Mouse (Mus musculus) lung, postnatal 0 days (tissue): ENCODE data around the gene Srcin1. TPM values are rescaled to one million over a fixed set of nuclear protein-coding genes. Genes with fewer than 3 reads are reported as not detected.

Experiments used
- ATAC-seq: fragments of 200-750 bp; cut with Nextera tagmentation; 2 replicates; pipeline ENCODE4 v1.8.0; 2017; ENCODE audit warnings: moderate library complexity
- DNase-seq: peaks from one replicate; pipeline ENCODE4 v3.0.0-alpha.2; 2016; ENCODE audit warnings: low spot score
- H3K27ac ChIP-seq: fragments of 300-500 bp; sonication (generic); 2 replicates; pipeline ENCODE4 v1.5.1; 2014; ENCODE audit warnings: antibody characterized with exemption, mild to moderate bottlenecking, low read length, mixed read lengths
- H3K27me3 ChIP-seq: fragments of 300-500 bp; sonication (generic); replicated peaks from 2 replicates; pipeline ENCODE4 v1.6.1; 2014; ENCODE audit warnings: low read length, mixed read lengths; ENCODE audit not compliant: insufficient read depth
- H3K36me3 ChIP-seq: fragments of 300-500 bp; sonication (generic); 2 replicates; pipeline ENCODE4 v1.6.1; 2014; ENCODE audit warnings: low read length, mixed read lengths; ENCODE audit not compliant: insufficient read depth
- H3K4me1 ChIP-seq: fragments of 300-500 bp; sonication (generic); 2 replicates; pipeline ENCODE4 v1.6.1; 2014; ENCODE audit warnings: antibody characterized with exemption, low read depth, low read length, mixed read lengths; ENCODE audit not compliant: insufficient read depth
- H3K4me2 ChIP-seq: fragments of 300-500 bp; sonication (generic); replicated peaks from 2 replicates; pipeline ENCODE4 v1.6.1; 2014; ENCODE audit warnings: low read depth, mild to moderate bottlenecking, low read length, moderate library complexity, mixed read lengths
- H3K4me3 ChIP-seq: fragments of 300-500 bp; sonication (generic); 2 replicates; pipeline ENCODE4 v1.5.1; 2014; ENCODE audit warnings: low read depth, low read length
- H3K9ac ChIP-seq: fragments of 300-500 bp; sonication (generic); replicated peaks from 2 replicates; pipeline ENCODE4 v1.6.1; 2014; ENCODE audit warnings: low read depth, mild to moderate bottlenecking
- H3K9me3 ChIP-seq: fragments of 300-500 bp; sonication (generic); 2 replicates; pipeline ENCODE4 v1.6.1; 2016; ENCODE audit warnings: low read length, mixed read lengths
- CTCF ChIP-seq: IDR thresholded peaks from 2 replicates; pipeline ENCODE4 v1.5.1; 2016; ENCODE audit warnings: antibody characterized with exemption, mild to moderate bottlenecking
- EP300 ChIP-seq: IDR thresholded peaks from 2 replicates; pipeline ENCODE4 v1.6.1; 2016; ENCODE audit warnings: antibody characterized with exemption, mild to moderate bottlenecking, control low read depth
- WGBS: fragments of 180-500 bp; shearing (Covaris S2); extraction: QIAGEN DNeasy Blood & Tissue Kit; methylation state at CpG from one replicate; pipeline ENCODE4 v1.1.7; 2014; 5-methylcytosine and 5-hydroxymethylcytosine counted together
- polyA plus RNA-seq: library from polyadenylated mRNA; unstranded; fragments of >200 nt; fragmentation: Nextera tagmentation; extraction: Ambion mirVana; gene quantifications from 2 replicates; pipeline ENCODE4 v1.2.1, GENCODE M21; 2015

Srcin1 gene
- polyA plus RNA-seq, 1 experiment from 2014 or later: 0.36 TPM

DNA sequence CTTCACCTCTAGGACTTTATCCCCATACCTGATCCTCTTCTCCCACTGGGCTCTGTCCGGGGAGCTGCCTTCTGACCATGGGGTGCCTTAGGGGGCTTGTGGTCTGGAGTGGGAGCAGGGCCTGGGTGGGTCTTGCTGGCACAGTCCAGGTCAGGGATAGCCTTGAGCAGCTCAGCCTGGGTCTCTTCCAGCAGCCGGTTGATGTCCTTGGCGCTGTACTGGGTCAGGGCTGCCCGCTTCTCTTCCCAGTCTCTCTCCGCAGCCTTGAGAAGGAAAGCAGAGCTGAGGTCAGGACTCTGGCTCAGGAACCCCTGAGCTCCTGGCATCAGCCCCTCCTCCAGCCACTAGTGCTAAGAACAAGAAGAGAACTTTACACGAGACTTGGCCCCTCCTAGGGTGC lies 50.7 kb downstream of the Srcin1 start:
- no peaks in the 10 kb centered on the region for H3K4me1 ChIP-seq
- H3K4me3 ChIP-seq: no peak overlapping the region
- ATAC-seq (no peak), DNase-seq (no peak)
- no peaks in the 10 kb centered on the region for H3K27me3 ChIP-seq
- H3K9me3 ChIP-seq: no peaks in the 10 kb centered on the region
- TF ChIP-seq EP300: no peak
- TF ChIP-seq CTCF: no peak
- no peak overlapping the region for H3K27ac ChIP-seq
- no peaks in the 10 kb centered on the region for H3K36me3 ChIP-seq
- no peak overlapping the region for H3K4me2 ChIP-seq
- WGBS: 86% methylated on average over 6 of the region's 6 CpGs
- no peak overlapping the region for H3K9ac ChIP-seq

DNA sequence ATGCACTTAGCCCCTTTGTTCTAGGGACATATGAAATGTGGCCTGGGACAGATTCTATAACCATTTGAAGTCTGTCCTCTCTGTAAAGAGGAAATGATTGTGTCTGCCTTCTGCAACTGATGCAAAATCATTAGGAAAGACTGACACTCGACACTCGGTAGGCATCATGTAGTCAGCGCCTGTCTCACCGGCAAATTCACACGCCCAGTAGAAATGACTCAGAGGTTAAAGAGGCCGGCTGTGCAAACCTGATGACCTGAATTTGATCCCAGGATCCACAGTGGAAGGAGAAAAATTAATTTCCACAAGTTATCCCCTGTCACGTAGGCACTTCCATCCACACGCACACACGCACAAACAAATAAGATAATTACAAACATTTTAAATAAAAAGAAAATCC lies 51.7 kb downstream of the Srcin1 start:
- DNase-seq (peak; percentile 17), ATAC-seq (no peak)
- 33% methylated on average over 9 of the region's 9 CpGs for WGBS

GRCm38 (mm10) chr11:97523827-97524261 lies 52.1 kb downstream of the Srcin1 start:
- no peak overlapping the region for H3K4me2 ChIP-seq
- H3K9me3 ChIP-seq: no peaks in the 10 kb centered on the region
- 6% methylated on average over 1 of the region's 1 CpGs for WGBS
- no peaks in the 10 kb centered on the region for H3K4me1 ChIP-seq
- H3K36me3 ChIP-seq: no peaks in the 10 kb centered on the region
- peak; percentile 50 for DNase-seq
- H3K4me3 ChIP-seq: no peak overlapping the region
- peak; percentile 66 for ATAC-seq
- H3K9ac ChIP-seq: no peak overlapping the region
- no peak overlapping the region for H3K27ac ChIP-seq
- H3K27me3 ChIP-seq: no peaks in the 10 kb centered on the region
- no peak for TF ChIP-seq CTCF
- no peak for TF ChIP-seq EP300

More for the DNA sequence above, 51.7 kb downstream of the Srcin1 start:
- no peaks in the 10 kb centered on the region for H3K4me1 ChIP-seq
- no peak overlapping the region for H3K4me2 ChIP-seq
- no peak overlapping the region for H3K27ac ChIP-seq
- H3K9ac ChIP-seq: no peak overlapping the region
- H3K27me3 ChIP-seq: no peaks in the 10 kb centered on the region
- TF ChIP-seq EP300: no peak
- no peak for TF ChIP-seq CTCF
- H3K9me3 ChIP-seq: no peaks in the 10 kb centered on the region
- H3K4me3 ChIP-seq: no peak overlapping the region
- H3K36me3 ChIP-seq: no peaks in the 10 kb centered on the region

DNA sequence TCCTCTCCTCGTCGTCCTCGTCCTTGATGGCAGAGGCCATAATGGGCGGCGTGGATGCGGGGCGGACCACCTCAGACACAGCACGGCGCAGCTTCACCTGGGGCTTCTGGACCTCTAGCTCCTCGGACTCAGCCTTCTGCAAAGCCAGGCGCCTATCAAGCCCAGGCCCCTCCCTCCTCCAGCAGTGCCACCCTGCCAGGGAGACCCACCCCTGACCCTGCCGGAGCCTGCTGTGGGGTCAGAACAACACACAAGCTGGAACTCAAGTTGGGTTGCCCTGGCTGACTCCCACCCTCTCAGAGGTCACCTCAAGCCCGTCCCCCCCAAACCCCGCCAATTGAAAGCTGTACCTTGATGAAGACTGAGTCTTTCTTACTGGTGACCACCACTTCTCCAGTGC lies 52.9 kb downstream of the Srcin1 start:
- Histone ChIP-seq H3K27me3 (no peaks in the 10 kb centered on the region), H3K27ac (no peak overlapping the region), H3K9me3 (no peaks in the 10 kb centered on the region), H3K4me2 (no peak overlapping the region), H3K4me1 (no peaks in the 10 kb centered on the region), H3K4me3 (no peak overlapping the region), H3K9ac (no peak overlapping the region), H3K36me3 (no peaks in the 10 kb centered on the region)
- no peak for DNase-seq
- WGBS: 87% methylated on average over 14 of the region's 14 CpGs
- ATAC-seq: no peak
- TF ChIP-seq CTCF (no peak), EP300 (no peak)

DNA sequence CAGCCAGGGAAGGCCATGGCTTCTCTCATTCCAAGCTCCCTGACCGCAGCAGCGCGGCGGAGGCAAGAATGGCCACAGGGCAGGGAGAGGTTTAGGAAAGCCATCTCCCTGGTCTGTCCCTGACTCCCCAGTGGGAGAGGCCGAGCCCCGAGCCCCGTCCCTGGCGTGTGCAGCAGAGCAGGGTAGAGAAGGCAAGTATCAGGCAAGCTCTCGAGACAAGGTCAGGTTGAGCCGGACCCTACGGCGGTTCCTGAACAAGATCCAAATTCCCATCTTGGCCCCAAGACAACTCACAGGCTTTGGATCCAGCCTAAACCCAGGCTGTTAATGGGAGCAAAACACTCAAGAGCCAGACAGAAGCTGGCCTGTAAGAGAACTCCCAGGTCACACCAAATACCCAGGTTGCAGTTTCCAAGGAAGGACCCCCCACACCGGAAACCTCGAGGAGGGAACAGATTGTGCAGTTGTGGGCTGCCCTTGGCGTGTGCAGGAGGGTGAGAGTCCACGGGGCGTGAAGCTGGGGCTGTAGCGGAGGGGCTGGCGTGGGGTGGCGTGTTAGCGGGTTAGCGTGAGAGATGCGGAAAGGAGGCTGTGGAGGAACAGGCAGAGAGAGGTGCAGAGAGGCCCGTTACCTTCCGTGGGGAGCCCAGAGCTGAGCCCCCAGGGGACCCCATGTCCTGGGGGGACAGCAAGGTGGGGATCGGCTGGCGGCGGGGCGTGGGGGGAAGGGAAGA lies 54.1 kb downstream of the Srcin1 start:
- Histone ChIP-seq H3K9me3 (no peaks in the 10 kb centered on the region), H3K36me3 (no peaks in the 10 kb centered on the region), H3K4me1 (no peaks in the 10 kb centered on the region), H3K9ac (no peak overlapping the region), H3K4me3 (no peak overlapping the region), H3K4me2 (no peak overlapping the region), H3K27me3 (no peaks in the 10 kb centered on the region), H3K27ac (no peak overlapping the region)
- WGBS: 72% methylated on average over 28 of the region's 29 CpGs
- TF ChIP-seq EP300: no peak
- DNase-seq: no peak
- ATAC-seq: no peak

DNA sequence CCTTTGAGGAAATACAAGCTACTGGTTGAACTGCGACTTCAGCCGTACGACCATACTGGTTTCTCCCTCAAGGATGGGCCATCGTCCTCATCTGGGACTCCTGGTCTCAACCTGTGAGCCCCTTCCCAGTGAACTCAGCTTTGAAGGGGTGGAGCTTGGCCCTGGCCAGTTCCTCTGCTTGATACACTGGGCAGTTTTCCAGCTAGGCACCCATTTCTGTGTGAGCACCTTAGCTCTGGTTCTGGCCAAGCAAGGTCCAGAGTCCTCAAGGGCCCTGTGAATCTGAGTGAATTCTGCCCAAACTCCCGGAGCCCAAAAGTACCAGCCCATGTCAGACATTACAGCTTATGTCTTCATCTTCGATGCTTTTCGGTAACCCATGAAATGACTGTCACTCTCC lies 55.4 kb downstream of the Srcin1 start:
- Histone ChIP-seq H3K27ac (no peak overlapping the region), H3K27me3 (no peaks in the 10 kb centered on the region), H3K4me1 (no peaks in the 10 kb centered on the region), H3K4me3 (no peak overlapping the region), H3K4me2 (no peak overlapping the region), H3K36me3 (no peaks in the 10 kb centered on the region), H3K9me3 (no peaks in the 10 kb centered on the region), H3K9ac (no peak overlapping the region)
- DNase-seq: no peak
- WGBS: 90% methylated on average over 7 of the region's 7 CpGs
- no peak for TF ChIP-seq CTCF
- no peak for TF ChIP-seq EP300
- no peak for ATAC-seq
